Mouse (Mus musculus) ES-Bruce4 (cell line): ENCODE results near the gene Prss16.

Experiments used
- CTCF ChIP-seq: IDR thresholded peaks from one replicate; pipeline ENCODE4 v1.8.1; 2011; ENCODE audit warnings: low read depth, low read length
- POLR2A ChIP-seq: IDR thresholded peaks from one replicate; pipeline ENCODE4 v1.8.1; 2011; ENCODE audit warnings: low read length; ENCODE audit not compliant: insufficient read depth

DNA sequence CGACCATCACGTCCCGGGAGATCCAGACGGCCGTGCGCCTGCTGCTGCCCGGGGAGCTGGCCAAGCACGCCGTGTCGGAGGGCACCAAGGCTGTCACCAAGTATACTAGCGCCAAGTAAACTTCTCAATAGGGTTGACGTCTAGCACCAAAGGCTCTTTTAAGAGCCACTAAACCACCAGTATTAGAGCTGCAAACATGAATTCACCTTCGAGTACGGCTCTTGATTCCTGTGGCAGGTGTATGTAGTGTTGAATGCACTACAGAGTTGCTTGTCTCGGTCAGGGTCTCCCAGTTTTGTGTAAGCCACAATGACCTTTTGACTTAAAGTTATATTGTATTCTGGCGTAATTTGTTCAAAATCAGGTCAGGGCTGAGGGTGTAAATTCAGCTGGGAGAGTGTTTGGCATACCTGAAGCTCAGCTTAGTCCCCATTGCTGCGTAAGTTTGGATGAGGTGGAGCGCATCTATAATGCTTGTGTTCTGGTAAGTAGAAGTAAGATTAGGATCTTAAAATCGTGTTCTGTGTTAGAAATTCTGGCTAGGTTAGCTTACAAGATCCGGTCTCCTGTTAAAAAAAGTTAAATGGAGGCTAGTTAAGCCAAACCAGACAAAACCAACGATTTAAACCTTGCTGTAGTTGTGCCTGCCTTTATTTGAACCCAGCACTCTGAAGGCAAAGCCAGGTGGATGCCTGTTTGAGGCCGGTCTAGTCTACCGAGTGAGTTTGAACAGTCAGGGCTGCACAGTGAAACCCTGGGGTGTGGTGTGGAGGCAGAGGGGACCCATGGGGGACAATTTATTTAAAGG, 26.8 kb upstream of the Prss16 start:
- TF ChIP-seq POLR2A (peak; percentile 77), CTCF (no peak)
